Mouse (Mus musculus): ENCODE data around the gene Slc25a41.

DNA sequence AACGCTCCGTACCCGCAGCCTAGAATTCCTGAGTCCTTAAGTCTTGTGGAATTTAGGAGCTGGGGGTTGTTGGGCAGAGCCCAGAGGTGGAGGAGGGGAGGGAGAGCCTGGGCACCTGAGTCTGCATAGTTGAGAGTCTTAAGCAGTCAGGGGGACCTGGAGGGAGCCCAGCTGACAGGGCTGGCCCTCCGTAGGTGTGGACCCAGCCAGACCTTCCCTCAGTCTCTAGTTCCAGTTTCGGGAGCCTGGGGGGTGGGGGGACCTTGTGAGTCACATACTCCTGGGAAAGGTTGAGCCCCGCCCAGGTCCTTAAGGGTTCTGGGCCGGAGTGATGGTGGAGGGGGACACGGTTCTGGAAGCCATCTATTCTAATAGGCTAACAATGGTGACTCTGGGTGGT, 21.6 kb upstream of the Slc25a41 start:
- no peak for TF ChIP-seq CTCF (IDR thresholded peaks at IDR 0.05; ENCODE audit: extremely low read depth, insufficient read length, insufficient replicate concordance, low read depth, low read length)
- TF ChIP-seq POLR2A (IDR thresholded peaks at IDR 0.05; ENCODE audit: low read depth, low read length): peak; percentile 28; the same call in 1 of the 2 replicates
